Mouse (Mus musculus) neutrophil, adult 83 days (primary cell): Measurements from ENCODE around the gene Fam83e. TPM values are rescaled to one million over a fixed set of nuclear protein-coding genes. Genes with fewer than 3 reads are reported as not detected.

Experiments
- total RNA-seq, 2 experiments: library from RNA; stranded (reverse); gene quantifications; one replicate each; pipeline ENCODE4 v1.2.4; 2023

The Fam83e gene
- total RNA-seq: under 1 TPM; 0.55 to 0.64 TPM

GRCm38 (mm10) chr7:45720413-45721233 lies at the start of gene Fam83e:
TSS of gene Fam83e (plus strand) at chr7:45721212.

GRCm38 (mm10) chr7:45683396-45684050 lies 37.5 kb upstream of the Fam83e start, which contains the start of gene Ntn5:
TSS of gene Ntn5 (plus strand) at chr7:45684022.

GRCm38 (mm10) chr7:45693921-45694591 lies 27.0 kb upstream of the Fam83e start, which contains the start of gene Sec1:
TSS of gene Sec1 (minus strand) at chr7:45694402.

GRCm38 (mm10) chr7:45699523-45700141 lies 21.4 kb upstream of the Fam83e start, which contains the start of gene Car11:
TSS of gene Car11 (plus strand) at chr7:45699843.

GRCm38 (mm10) chr7:45704730-45705442 lies 16.1 kb upstream of the Fam83e start, which contains the start of gene Dbp:
TSS of gene Dbp (plus strand) at chr7:45705088.

GRCm38 (mm10) chr7:45715090-45715708 lies 5.8 kb upstream of the Fam83e start, which contains the start of gene Rpl18:
TSS of gene Rpl18 (plus strand) at chr7:45715457.

GRCm38 (mm10) chr7:45717918-45718297 lies 3.1 kb upstream of the Fam83e start, which contains the start of gene Sphk2:
TSS of gene Sphk2 (minus strand) at chr7:45718002.

GRCm38 (mm10) chr7:45725713-45726112 lies 4.7 kb downstream of the Fam83e start, which contains the start of gene Spaca4:
TSS of gene Spaca4 (minus strand) at chr7:45725813.

Other genes with a start within 250 kb of the Fam83e start
- not detected for gene Tulp2, start 239.3 kb upstream of the Fam83e start, total RNA-seq
- gene Gm45808, start 234.4 kb upstream of the Fam83e start, total RNA-seq: 1 to 10 TPM; 1.2 to 2.5 TPM
- 1 to 10 TPM; 5.9 to 6.1 TPM for gene Dhdh, start 232.4 kb upstream of the Fam83e start, total RNA-seq
- gene Nucb1, start 210.8 kb upstream of the Fam83e start, total RNA-seq: 100 to 1,000 TPM; 111 to 114 TPM
- 100 to 1,000 TPM; 253 to 370 TPM for gene Ppp1r15a, start 194.9 kb upstream of the Fam83e start, total RNA-seq
- under 1 TPM in 1 of 2 experiments, not detected in 1; 0.15 TPM for gene Plekha4, start 194.9 kb upstream of the Fam83e start, total RNA-seq
- not detected for gene Hsd17b14, start 166.3 kb upstream of the Fam83e start, total RNA-seq
- 10 to 100 TPM; 39.9 to 42.5 TPM for gene Bcat2, start 151.1 kb upstream of the Fam83e start, total RNA-seq
- gene Fgf21, start 105.7 kb upstream of the Fam83e start, total RNA-seq: not detected
- under 1 TPM in 1 of 2 experiments, not detected in 1; 0.22 TPM for gene Fut1, start 103.9 kb upstream of the Fam83e start, total RNA-seq
- not detected for gene Izumo1, start 99.4 kb upstream of the Fam83e start, total RNA-seq
- 1 to 10 TPM; 1.9 to 2.0 TPM for gene Rasip1, start 93.7 kb upstream of the Fam83e start, total RNA-seq
- gene Mamstr, start 81.2 kb upstream of the Fam83e start, total RNA-seq: under 1 TPM; 0.13 to 0.73 TPM
- not detected for gene Fut2, start 54.8 kb upstream of the Fam83e start, total RNA-seq
- gene Ntn5, start 37.2 kb upstream of the Fam83e start, total RNA-seq: not detected
- under 1 TPM in 1 of 2 experiments, not detected in 1; 0.26 TPM for gene Sec1, start 26.8 kb upstream of the Fam83e start, total RNA-seq
- gene Car11, start 21.4 kb upstream of the Fam83e start, total RNA-seq: not detected
- 1 to 10 TPM; 5.3 TPM for gene Dbp, start 16.1 kb upstream of the Fam83e start, total RNA-seq
- 100 to 1,000 TPM; 782 to 910 TPM for gene Rpl18, start 5.8 kb upstream of the Fam83e start, total RNA-seq
- gene Sphk2, start 3.2 kb upstream of the Fam83e start, total RNA-seq: 10 to 100 TPM; 39.2 to 41.2 TPM
- gene Spaca4, start 4.6 kb downstream of the Fam83e start, total RNA-seq: not detected
- gene Lmtk3, start 62.5 kb downstream of the Fam83e start, total RNA-seq: not detected
- not detected for gene Sult2b1, start 63.5 kb downstream of the Fam83e start, total RNA-seq
- 10 to 100 TPM; 68.3 to 83.9 TPM for gene Cyth2, start 93.4 kb downstream of the Fam83e start, total RNA-seq
- gene Kcnj14, start 103.6 kb downstream of the Fam83e start, total RNA-seq: under 1 TPM; 0.20 to 0.33 TPM
- gene Grwd1, start 109.7 kb downstream of the Fam83e start, total RNA-seq: 1 to 10 TPM; 5.4 to 5.9 TPM
- 10 to 100 TPM; 65.3 to 69.5 TPM for gene Kdelr1, start 151.6 kb downstream of the Fam83e start, total RNA-seq
- under 1 TPM; 0.15 to 0.22 TPM for gene Grin2d, start 157.2 kb downstream of the Fam83e start, total RNA-seq
- under 1 TPM; 0.82 to 0.85 TPM for gene Syngr4, start 175.5 kb downstream of the Fam83e start, total RNA-seq
- gene Tmem143, start 175.7 kb downstream of the Fam83e start, total RNA-seq: 1 to 10 TPM; 7.0 to 7.5 TPM
- 100 to 1,000 TPM; 379 to 407 TPM for gene Emp3, start 200.2 kb downstream of the Fam83e start, total RNA-seq
- 1 to 10 TPM; 4.8 to 7.6 TPM for gene Ccdc114, start 202.9 kb downstream of the Fam83e start, total RNA-seq